Mouse (Mus musculus) small intestine, adult 2 months (tissue): ENCODE measurements around the gene Tdp2. TPM values are rescaled to one million over a fixed set of nuclear protein-coding genes. Genes with fewer than 3 reads are reported as not detected.

Experiments
- H3K27ac ChIP-seq: fragments of 200-500 bp; 2 replicates; pipeline ENCODE4 v1.5.1; 2012; ENCODE audit warnings: low read depth, low read length, control low read depth, inconsistent platforms; ENCODE audit not compliant: insufficient read depth
- H3K27me3 ChIP-seq: fragments of 200-500 bp; 2 replicates; pipeline ENCODE4 v1.6.1; 2012; ENCODE audit warnings: mild to moderate bottlenecking, moderate library complexity, low read length, inconsistent platforms; ENCODE audit not compliant: control insufficient read depth, insufficient read depth
- H3K36me3 ChIP-seq: fragments of 200-500 bp; 2 replicates; pipeline ENCODE4 v1.6.1; 2012; ENCODE audit warnings: mild to moderate bottlenecking, low read length, control low read depth, inconsistent platforms; ENCODE audit not compliant: control insufficient read depth, insufficient read depth
- H3K4me1 ChIP-seq: fragments of 200-500 bp; 2 replicates; pipeline ENCODE4 v1.6.1; 2012; ENCODE audit warnings: low read length, inconsistent platforms, mixed read lengths; ENCODE audit not compliant: control insufficient read depth, insufficient read depth, insufficient read length
- H3K4me3 ChIP-seq: fragments of 200-500 bp; 2 replicates; pipeline ENCODE4 v1.5.1; 2012; ENCODE audit warnings: low read depth, mild to moderate bottlenecking, control low read depth, inconsistent platforms, low read length, moderate library complexity
- CTCF ChIP-seq: fragments of 200-500 bp; IDR thresholded peaks from 2 replicates; pipeline ENCODE4 v1.5.1; 2012; ENCODE audit warnings: low read depth, mild to moderate bottlenecking, control low read depth, inconsistent platforms, low read length, moderate library complexity, mixed read lengths; ENCODE audit not compliant: insufficient replicate concordance, insufficient read length; ENCODE audit errors: extremely low read depth
- POLR2A ChIP-seq: fragments of 200-500 bp; IDR thresholded peaks from 2 replicates; pipeline ENCODE4 v1.6.1; 2012; ENCODE audit warnings: low read depth, mild to moderate bottlenecking, control low read depth, inconsistent platforms, low read length, moderate library complexity
- WGBS: fragments of 180-500 bp; shearing (Covaris S2); methylation state at CpG from one replicate; pipeline ENCODE4 v1.1.7; 2018; 5-methylcytosine and 5-hydroxymethylcytosine counted together
- polyA plus RNA-seq: library from polyadenylated mRNA; depleted of rRNA; stranded (reverse); fragments of >200 nt; gene quantifications from 2 replicates; pipeline ENCODE4 v1.2.3, GENCODE M21; 2012; rRNA removed

The Tdp2 gene
- 18.1 and 27.5 TPM in 2 replicates for polyA plus RNA-seq

DNA sequence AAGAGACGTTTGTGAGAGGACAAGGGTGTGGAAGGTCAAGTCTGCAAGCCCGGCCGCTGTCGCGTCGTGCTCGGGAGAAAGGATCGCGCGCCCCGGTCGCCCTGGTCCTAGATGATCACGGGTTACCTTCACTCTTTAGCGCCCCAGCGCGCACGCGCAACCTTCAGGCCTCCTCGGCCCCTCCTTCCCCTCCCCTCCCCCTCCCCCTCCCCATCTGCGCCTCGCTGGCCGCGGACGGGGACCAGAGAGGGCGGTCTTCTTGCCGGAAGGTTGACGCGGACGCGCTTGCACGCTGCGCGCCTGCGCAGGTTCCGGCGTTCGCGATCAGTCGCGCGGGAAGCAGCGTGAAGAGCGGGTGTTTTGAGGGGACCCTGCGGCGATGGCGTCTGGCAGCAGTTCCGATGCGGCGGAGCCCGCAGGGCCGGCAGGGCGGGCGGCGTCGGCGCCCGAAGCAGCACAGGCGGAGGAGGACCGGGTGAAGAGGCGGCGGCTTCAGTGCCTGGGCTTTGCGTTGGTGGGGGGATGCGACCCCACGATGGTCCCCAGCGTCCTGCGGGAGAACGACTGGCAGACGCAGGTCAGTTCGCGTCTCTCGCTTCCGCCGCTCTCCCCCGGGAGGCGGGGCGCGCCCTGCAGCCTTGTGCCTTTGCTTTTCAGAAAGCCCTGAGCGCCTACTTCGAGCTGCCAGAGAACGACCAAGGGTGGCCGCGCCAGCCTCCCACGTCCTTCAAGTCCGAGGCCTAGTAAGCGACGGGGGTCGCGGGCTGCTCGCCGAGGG lies at the start of gene Tdp2, which contains the start of gene Acot13:
Gene Tdp2, plus strand, starts transcription at position 327 of the 778 bp plus-strand sequence.
Gene Acot13, minus strand, starts transcription at position 188 of the 778 bp plus-strand sequence.
- WGBS, result under 1% methylated on average over 90 of the region's 90 CpGs
- Histone ChIP-seq H3K4me3 (peak within 1 kb of the TSS; percentile 90), H3K36me3 (peaks cover 5% of the 10 kb centered on the region), H3K4me1 (no peaks in the 10 kb centered on the region; the same call in 1 of the 2 replicates), H3K27me3 (no peaks in the 10 kb centered on the region), H3K27ac (peak within 1 kb of the TSS; percentile 88)
- TF ChIP-seq CTCF (no peak), POLR2A (peak; percentile 82)

DNA sequence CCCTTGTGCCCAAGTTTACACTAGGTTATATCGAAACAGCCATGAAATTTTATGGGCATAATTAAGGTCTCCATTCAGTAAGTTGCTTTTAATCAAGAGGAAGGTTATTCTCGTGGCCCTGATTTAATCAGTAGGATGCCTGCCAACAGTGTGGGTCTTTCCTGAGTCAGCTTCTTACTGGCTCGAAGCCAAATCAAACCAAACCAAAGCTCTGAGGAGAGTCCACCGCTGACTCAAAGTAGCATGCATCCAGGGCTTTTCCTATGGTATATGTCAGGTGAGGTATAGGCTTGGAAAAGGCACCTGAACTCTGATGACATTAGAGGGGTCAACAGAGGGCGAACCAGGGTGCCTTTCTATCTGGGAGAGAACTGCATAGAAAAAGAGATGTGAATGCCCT lies 49.6 kb upstream of the Tdp2 start:
- TF ChIP-seq CTCF, result no peak
- TF ChIP-seq POLR2A, result no peak
- no peaks in the 10 kb centered on the region for H3K36me3 ChIP-seq
- no peak overlapping the region for H3K27ac ChIP-seq
- no peak overlapping the region for H3K4me3 ChIP-seq
- no peaks in the 10 kb centered on the region for H3K27me3 ChIP-seq
- peaks cover 10% of the 10 kb centered on the region; the same call in 1 of the 2 replicates for H3K4me1 ChIP-seq
- 16% methylated on average over 5 of the region's 5 CpGs for WGBS

DNA sequence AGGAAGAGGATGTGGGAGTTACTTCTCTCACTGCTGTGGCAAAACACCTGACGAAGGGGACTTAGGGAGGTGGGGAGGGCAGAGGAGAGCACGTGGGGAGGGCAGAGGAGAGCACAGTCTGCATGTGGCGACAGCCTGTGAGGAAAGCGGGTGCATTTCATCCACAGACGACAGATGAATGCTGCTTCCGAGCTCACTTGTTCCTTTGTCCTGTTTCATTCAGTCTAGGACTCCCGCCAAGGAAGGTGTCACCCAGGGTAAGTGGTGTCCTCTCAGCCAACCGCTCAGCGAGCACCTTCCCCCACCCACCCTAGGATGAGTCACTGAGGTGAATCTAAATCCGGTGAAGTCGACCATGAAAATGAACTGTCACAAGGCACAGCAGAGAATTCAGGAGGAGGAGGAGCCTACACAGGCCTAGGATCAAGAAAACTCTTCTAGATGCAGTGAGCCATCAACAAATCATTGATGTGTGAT lies 45.4 kb upstream of the Tdp2 start:
- no peak overlapping the region for H3K27ac ChIP-seq
- H3K4me3 ChIP-seq, result no peak overlapping the region; the same call in 1 of the 2 replicates
- no peak for TF ChIP-seq POLR2A
- TF ChIP-seq CTCF, result no peak
- no peaks in the 10 kb centered on the region for H3K36me3 ChIP-seq
- peaks cover 10% of the 10 kb centered on the region; the same call in 1 of the 2 replicates for H3K4me1 ChIP-seq
- WGBS, result 68% methylated on average over 11 of the region's 11 CpGs
- no peaks in the 10 kb centered on the region for H3K27me3 ChIP-seq

DNA sequence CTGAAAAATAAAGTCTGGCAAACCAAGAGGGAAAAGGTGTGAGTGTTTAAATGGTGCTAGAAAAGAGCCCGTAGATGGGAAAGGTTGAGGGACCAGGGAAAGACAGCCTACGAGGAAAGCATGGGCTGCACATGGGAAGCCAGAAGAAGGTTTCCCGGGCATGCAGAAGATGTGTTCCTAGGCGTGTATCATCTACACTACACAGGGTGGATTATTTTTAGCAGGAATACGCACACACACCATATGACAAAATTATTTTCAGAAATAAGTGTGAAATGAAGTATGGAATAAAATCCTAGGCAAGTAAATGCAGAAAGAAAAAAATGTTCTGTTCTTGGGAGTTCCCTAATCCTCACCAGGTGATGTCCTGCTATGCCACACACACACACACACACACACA lies 44.0 kb upstream of the Tdp2 start:
- Histone ChIP-seq H3K36me3 (no peaks in the 10 kb centered on the region), H3K27ac (no peak overlapping the region), H3K4me1 (peaks cover 5% of the 10 kb centered on the region; the same call in 1 of the 2 replicates), H3K4me3 (no peak overlapping the region), H3K27me3 (no peaks in the 10 kb centered on the region)
- 90% methylated on average over 5 of the region's 5 CpGs for WGBS
- no peak for TF ChIP-seq POLR2A
- TF ChIP-seq CTCF, result no peak

DNA sequence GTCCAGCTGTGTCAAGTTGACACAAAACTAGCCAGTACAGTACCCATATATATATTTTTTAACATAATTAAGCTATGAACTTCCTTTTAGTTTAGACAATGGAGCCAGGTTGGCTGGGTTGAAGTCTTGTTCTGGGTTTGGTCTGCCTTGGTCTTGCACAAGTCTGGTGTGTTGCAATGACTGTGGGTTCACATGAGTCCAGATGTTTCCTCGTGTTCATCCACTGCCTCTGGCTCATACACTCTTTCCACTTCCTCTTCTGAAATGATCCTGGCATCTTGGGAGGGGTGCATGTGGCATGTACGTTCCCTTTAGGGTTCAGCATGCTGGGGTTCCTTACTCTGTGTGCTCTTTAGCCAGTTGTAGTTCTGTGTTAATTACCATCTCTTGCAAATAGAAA lies 40.1 kb upstream of the Tdp2 start:
- TF ChIP-seq POLR2A, result no peak
- no peak for TF ChIP-seq CTCF
- Histone ChIP-seq H3K4me1 (peaks cover 2% of the 10 kb centered on the region; the same call in 1 of the 2 replicates), H3K27ac (no peak overlapping the region), H3K4me3 (no peak overlapping the region), H3K27me3 (no peaks in the 10 kb centered on the region), H3K36me3 (no peaks in the 10 kb centered on the region)
- 39% methylated on average over 2 of the region's 2 CpGs for WGBS

DNA sequence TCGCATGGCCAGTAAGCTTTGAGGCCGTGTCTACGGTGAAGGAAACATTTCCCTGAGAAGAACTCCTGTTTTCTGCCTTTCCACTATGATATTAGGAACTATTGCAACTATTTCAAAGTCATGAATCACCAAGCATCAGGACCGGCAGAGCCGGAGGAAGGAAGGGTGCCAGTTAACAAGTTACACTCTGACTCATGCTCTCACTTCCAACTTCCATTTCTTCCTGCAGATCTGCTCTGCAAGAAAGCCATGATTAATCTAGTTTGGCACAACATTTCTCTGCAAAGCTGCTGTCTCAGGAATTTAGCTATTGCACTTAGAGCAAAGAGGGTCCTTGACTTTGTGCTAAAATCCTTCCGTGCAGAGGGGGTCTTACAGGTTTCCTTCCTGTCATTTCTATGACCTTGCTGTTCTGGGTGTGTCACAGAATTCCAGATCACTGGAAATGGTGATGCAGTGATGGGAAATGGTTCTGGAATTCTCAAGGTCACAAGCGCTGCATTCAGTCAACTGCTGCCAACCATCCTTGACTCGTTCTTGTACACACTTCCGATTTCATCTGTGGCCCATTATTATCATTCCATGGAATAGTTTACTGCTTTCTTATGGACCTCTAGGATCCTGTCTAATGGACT lies 39.0 kb upstream of the Tdp2 start:
- H3K27me3 ChIP-seq, result no peaks in the 10 kb centered on the region
- H3K4me3 ChIP-seq, result no peak overlapping the region
- 76% methylated on average over 9 of the region's 9 CpGs for WGBS
- no peak for TF ChIP-seq POLR2A
- TF ChIP-seq CTCF, result no peak
- H3K27ac ChIP-seq, result no peak overlapping the region
- H3K4me1 ChIP-seq, result peaks cover 1% of the 10 kb centered on the region; the same call in 1 of the 2 replicates
- no peaks in the 10 kb centered on the region for H3K36me3 ChIP-seq

DNA sequence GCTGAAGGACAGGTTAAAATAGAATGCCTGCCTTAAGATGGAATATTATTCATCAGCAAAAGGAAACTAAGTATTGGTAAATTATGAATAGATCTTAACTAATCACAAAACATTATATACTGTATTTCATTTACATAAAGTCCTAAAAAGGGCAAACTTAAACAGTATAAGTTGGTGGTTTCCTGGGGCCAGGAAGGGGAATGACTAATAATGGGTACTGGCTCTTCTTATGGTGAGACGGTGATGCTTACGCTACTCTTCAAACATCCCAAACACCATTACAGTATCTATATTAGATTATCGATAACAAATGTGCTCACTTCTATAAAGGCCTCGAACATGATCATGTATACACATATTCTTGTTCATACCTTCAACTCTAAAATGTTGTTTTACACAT lies 32.8 kb upstream of the Tdp2 start:
- no peak overlapping the region for H3K4me3 ChIP-seq
- over 99% methylated on average over 4 of the region's 4 CpGs for WGBS
- TF ChIP-seq POLR2A, result no peak
- no peak for TF ChIP-seq CTCF
- H3K27me3 ChIP-seq, result no peaks in the 10 kb centered on the region
- no peaks in the 10 kb centered on the region; the same call in 1 of the 2 replicates for H3K4me1 ChIP-seq
- H3K27ac ChIP-seq, result no peak overlapping the region
- no peaks in the 10 kb centered on the region for H3K36me3 ChIP-seq
